Mouse (Mus musculus) liver, adult 2 months (tissue): Measurements from ENCODE around the gene 2810408A11Rik.

ENCODE experiments used
- CTCF ChIP-seq: fragments of 200-500 bp; IDR thresholded peaks from 2 replicates; pipeline ENCODE4 v1.5.1; 2011; ENCODE audit warnings: low read depth, low read length, control low read depth
- POLR2A ChIP-seq: fragments of 200-500 bp; IDR thresholded peaks from 2 replicates; pipeline ENCODE4 v1.6.1; 2011; ENCODE audit warnings: low read length, control low read depth; ENCODE audit not compliant: insufficient read depth; ENCODE audit errors: extremely low read depth

DNA sequence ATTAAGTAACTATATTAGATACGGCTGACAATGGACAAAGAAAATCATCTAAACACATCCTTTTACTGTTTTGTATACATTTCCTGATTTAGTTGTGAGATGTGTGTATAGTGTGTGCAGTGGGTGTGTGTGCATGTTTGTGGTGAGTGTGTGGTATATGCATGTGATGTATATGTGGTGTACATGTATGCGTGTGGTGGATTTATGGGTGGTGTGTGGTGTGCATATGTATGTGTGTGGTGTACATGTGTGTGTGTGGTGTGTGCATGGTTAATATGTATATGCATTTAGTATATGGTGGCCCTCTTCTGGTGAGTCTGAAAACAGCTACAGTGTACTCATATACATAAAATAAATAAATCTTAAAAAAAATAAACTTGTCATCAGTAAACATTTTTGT, 26.7 kb upstream of the 2810408A11Rik start:
- TF ChIP-seq POLR2A (no peak), CTCF (no peak)
